Mouse (Mus musculus) ES-E14 (cell line): Measurements from ENCODE around the gene Dnajc6.

Experiments used
- HCFC1 ChIP-seq: IDR thresholded peaks from 2 replicates; pipeline ENCODE4 v1.6.1; 2012; ENCODE audit warnings: low read length, inconsistent platforms, borderline replicate concordance; ENCODE audit not compliant: insufficient read depth
- ZNF384 ChIP-seq: IDR thresholded peaks from 2 replicates; pipeline ENCODE4 v1.6.1; 2012; ENCODE audit warnings: low read depth, low read length, inconsistent platforms

- TF ChIP-seq ZNF384 (no peak), HCFC1 (no peak)
Measured at GRCm38 (mm10) chr4:101493611-101494197, 2.7 kb upstream of the Dnajc6 start.
